Mouse (Mus musculus): ENCODE results near the gene Cep250.

DNA sequence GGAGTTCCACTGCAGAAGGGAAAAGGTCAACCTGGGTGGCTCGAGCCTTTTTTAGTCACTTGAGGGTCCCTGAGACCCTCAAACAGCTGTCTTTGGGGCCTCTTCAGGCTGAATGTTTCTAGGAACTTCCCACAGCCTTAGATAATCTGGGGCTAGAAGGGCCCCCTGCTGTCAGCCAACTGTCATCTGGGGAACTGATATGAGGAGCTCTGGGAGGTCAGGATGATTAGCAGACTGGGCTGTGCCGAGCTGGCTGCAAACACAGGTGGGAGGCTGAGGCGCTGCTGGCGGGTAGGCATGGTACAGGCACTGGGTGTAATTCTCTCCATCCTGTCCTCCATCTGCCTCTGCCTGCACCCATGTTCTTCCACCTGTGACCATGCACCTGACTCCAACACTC is 32.8 kb downstream of the Cep250 start:
- TF ChIP-seq E2F4 (IDR thresholded peaks at IDR 0.05; ENCODE audit: insufficient read depth) (no peak), POLR2A (IDR thresholded peaks at IDR 0.05; ENCODE audit: insufficient read length, low read depth) (no peak), USF1 (IDR thresholded peaks at IDR 0.05; ENCODE audit: low read depth) (no peak), TCF12 (IDR thresholded peaks at IDR 0.05; ENCODE audit: insufficient read depth, poor library complexity, severe bottlenecking) (no peak), MAX (IDR thresholded peaks at IDR 0.05; ENCODE audit: low read depth) (no peak), TCF3 (IDR thresholded peaks at IDR 0.05; ENCODE audit: insufficient read length, low read depth) (no peak), MYOD1 (IDR thresholded peaks at IDR 0.05; ENCODE audit: control insufficient read depth in 1 of 3, insufficient read length in 2 of 3, low read depth in 2 of 3) (no peak), MYOG (IDR thresholded peaks at IDR 0.05; ENCODE audit: control insufficient read depth in 1 of 3, insufficient read depth in 1 of 3, insufficient read length in 2 of 3, low read depth in 2 of 3) (no peak), CEBPB (IDR thresholded peaks at IDR 0.05; ENCODE audit: insufficient read depth, poor library complexity, severe bottlenecking) (no peak), POLR2AphosphoS2 (IDR thresholded peaks at IDR 0.05; ENCODE audit: insufficient read length, low read depth) (no peak)
